Mouse (Mus musculus): Measurements from ENCODE around the gene Ing2. TPM values are rescaled to one million over a fixed set of nuclear protein-coding genes. Genes with fewer than 3 reads are reported as not detected.

Ing2 gene
- polyA plus RNA-seq, 1 experiment from 2014 or later, result 14.4 TPM

Other genes with a start within 250 kb of the Ing2 start
- gene Stox2, start 229.2 kb downstream of the Ing2 start, polyA plus RNA-seq (2014; fragmentation: Nextera tagmentation; extraction: Ambion mirVana), result 15.8 and 16.8 TPM in 2 replicates
- 48.8 and 49.9 TPM in 2 replicates for gene Trappc11, start 142.1 kb downstream of the Ing2 start, polyA plus RNA-seq (2014; fragmentation: Nextera tagmentation; extraction: Ambion mirVana)
- 48.4 and 57.6 TPM in 2 replicates for gene Rwdd4a, start 141.9 kb downstream of the Ing2 start, polyA plus RNA-seq (2014; fragmentation: Nextera tagmentation; extraction: Ambion mirVana)
- gene Cdkn2aip, start 38.4 kb upstream of the Ing2 start, polyA plus RNA-seq (2014; fragmentation: Nextera tagmentation; extraction: Ambion mirVana), result 38.2 and 38.6 TPM in 2 replicates
- not detected in 2 replicates for gene Cldn24, start 146.6 kb upstream of the Ing2 start, polyA plus RNA-seq (2014; fragmentation: Nextera tagmentation; extraction: Ambion mirVana)
- not detected in 2 replicates for gene Cldn22, start 148.9 kb upstream of the Ing2 start, polyA plus RNA-seq (2014; fragmentation: Nextera tagmentation; extraction: Ambion mirVana)

All from embryonic facial prominence, embryonic 11.5 days (tissue).